ENCODE assay signal across 7 mouse cellular contexts in genomic region chr2:72476486-72477211, GRCm38 (mm10). TPM values are rescaled to one million over a fixed set of nuclear protein-coding genes. Genes with fewer than 3 reads are reported as not detected.
A peak's percentile ranks its signal among the peaks of the same experiment; 100 is the strongest.
DNase-seq lines count a peak whose midpoint lies in the region; ATAC-seq and TF ChIP-seq lines count a peak whose summit lies in the region.

No protein-coding gene starts in this region.

- peaks cover 8% of the 10 kb centered on the region for H3K36me3 ChIP-seq in heart, postnatal 0 days (replicated peaks; ENCODE audit: control insufficient read depth, insufficient read depth, low read length)
- peaks cover 22% of the 10 kb centered on the region for H3K36me3 ChIP-seq in limb, embryonic 14.5 days (ENCODE audit: control insufficient read depth, insufficient read depth, low read length)
- H3K36me3 ChIP-seq in midbrain, postnatal 0 days (ENCODE audit: insufficient read depth, low read length) = no peaks in the 10 kb centered on the region
- no peaks in the 10 kb centered on the region for H3K36me3 ChIP-seq in testis, adult 2 months (ENCODE audit: control insufficient read depth, insufficient read depth, low read length)

- H3K27me3 ChIP-seq in heart, postnatal 0 days (ENCODE audit: control insufficient read depth, insufficient read depth, low read length) = no peaks in the 10 kb centered on the region
- no peaks in the 10 kb centered on the region for H3K27me3 ChIP-seq in limb, embryonic 14.5 days (ENCODE audit: control insufficient read depth, insufficient read depth, low read length)
- peaks cover 11% of the 10 kb centered on the region for H3K27me3 ChIP-seq in midbrain, postnatal 0 days (ENCODE audit: insufficient read depth, low read length)
- no peaks in the 10 kb centered on the region for H3K27me3 ChIP-seq in testis, adult 2 months (ENCODE audit: control insufficient read depth, insufficient read depth, low read length)

- peak; percentile 54 for DNase-seq in MN1 (ENCODE audit: low spot score)
- peak; percentile 37 for DNase-seq in embryo, embryonic 11.5 days (ENCODE audit: low read depth, low spot score)
- peak; percentile 30 for DNase-seq in heart, postnatal 0 days (ENCODE audit: low spot score)
- peak; percentile 29 for DNase-seq in limb, embryonic 14.5 days (ENCODE audit: low spot score)
- DNase-seq in midbrain, postnatal 0 days (ENCODE audit: low spot score) = no peak

- peak overlapping the region; percentile 64 for H3K9ac ChIP-seq in heart, postnatal 0 days (replicated peaks; ENCODE audit: low read depth, low read length)
- H3K9ac ChIP-seq in limb, embryonic 14.5 days (ENCODE audit: low read depth, low read length, severe bottlenecking) = peak overlapping the region; percentile 87
- peak overlapping the region; percentile 56; the same call in 1 of the 2 replicates for H3K9ac ChIP-seq in midbrain, postnatal 0 days (replicated peaks; ENCODE audit: low read length, poor library complexity, severe bottlenecking)

- peaks cover 15% of the 10 kb centered on the region for H3K4me1 ChIP-seq in heart, postnatal 0 days (ENCODE audit: control insufficient read depth, insufficient read depth)
- H3K4me1 ChIP-seq in limb, embryonic 14.5 days (ENCODE audit: control insufficient read depth, insufficient read depth, low read length) = peaks cover 11% of the 10 kb centered on the region
- no peaks in the 10 kb centered on the region; the same call in 1 of the 2 replicates for H3K4me1 ChIP-seq in midbrain, postnatal 0 days (ENCODE audit: insufficient read depth, low read length)
- H3K4me1 ChIP-seq in testis, adult 2 months (ENCODE audit: control insufficient read depth, insufficient read depth, low read length) = peaks cover 5% of the 10 kb centered on the region

- H3K9me3 ChIP-seq in heart, postnatal 0 days (replicated peaks; ENCODE audit: control insufficient read depth, low read length) = no peaks in the 10 kb centered on the region
- H3K9me3 ChIP-seq in limb, embryonic 14.5 days (ENCODE audit: control insufficient read depth, low read length) = no peaks in the 10 kb centered on the region
- no peaks in the 10 kb centered on the region for H3K9me3 ChIP-seq in midbrain, postnatal 0 days (ENCODE audit: low read length)

- peak overlapping the region; percentile 78 for H3K4me3 ChIP-seq in heart, postnatal 0 days (ENCODE audit: low read depth, low read length)
- H3K4me3 ChIP-seq in limb, embryonic 14.5 days (replicated peaks; ENCODE audit: low read length) = peak overlapping the region; percentile 80
- peak overlapping the region; percentile 82 for H3K4me3 ChIP-seq in midbrain, postnatal 0 days (ENCODE audit: low read depth, low read length)
- peak overlapping the region; percentile 89 for H3K4me3 ChIP-seq in testis, adult 2 months (ENCODE audit: control insufficient read depth, low read depth, low read length)

- no peak for TF ChIP-seq EP300 in heart, postnatal 0 days (IDR thresholded peaks at IDR 0.05; ENCODE audit: low read depth)

- under 1% methylated on average over 53 of the region's 53 CpGs for WGBS in heart, postnatal 0 days
- under 1% methylated on average over 53 of the region's 53 CpGs for WGBS in limb, embryonic 14.5 days
- under 1% methylated on average over 53 of the region's 53 CpGs for WGBS in midbrain, postnatal 0 days

- TF ChIP-seq CTCF in heart, postnatal 0 days (IDR thresholded peaks at IDR 0.05; ENCODE audit: low read depth) = no peak
- TF ChIP-seq CTCF in midbrain, postnatal 0 days (IDR thresholded peaks at IDR 0.05) = no peak
- no peak for TF ChIP-seq CTCF in testis, adult 2 months (IDR thresholded peaks at IDR 0.05; ENCODE audit: control insufficient read depth, insufficient read depth, insufficient replicate concordance, low read depth, low read length)

- peak; percentile 41 for ATAC-seq in CD4-positive, CD25-positive, alpha-beta regulatory T cell, adult 4 months
- ATAC-seq in heart, postnatal 0 days (ENCODE audit: insufficient read depth, low read depth) = peak; percentile 73
- ATAC-seq in limb, embryonic 14.5 days (ENCODE audit: low FRiP score, low read depth) = peak; percentile 49
- ATAC-seq in midbrain, postnatal 0 days (ENCODE audit: low FRiP score) = 0 out of 2 replicates have a peak, but pooled peaks have one; percentile 58

- peak overlapping the region; percentile 96 for H3K4me2 ChIP-seq in heart, postnatal 0 days (ENCODE audit: low read depth, low read length)
- H3K4me2 ChIP-seq in limb, embryonic 14.5 days (replicated peaks; ENCODE audit: low read depth, low read length, severe bottlenecking) = peak overlapping the region; percentile 65
- H3K4me2 ChIP-seq in midbrain, postnatal 0 days (ENCODE audit: low read depth, low read length, poor library complexity, severe bottlenecking) = peak overlapping the region; percentile 96

- H3K27ac ChIP-seq in heart, postnatal 0 days (ENCODE audit: low read depth) = peak overlapping the region; percentile 92
- H3K27ac ChIP-seq in limb, embryonic 14.5 days (replicated peaks; ENCODE audit: low read depth, low read length) = peak overlapping the region; percentile 89
- H3K27ac ChIP-seq in midbrain, postnatal 0 days (ENCODE audit: low read depth, low read length) = no peak overlapping the region
- H3K27ac ChIP-seq in testis, adult 2 months (ENCODE audit: control insufficient read depth, insufficient read depth, low read depth, low read length) = peak overlapping the region; percentile 95

- no peak for TF ChIP-seq POLR2A in limb, embryonic 14.5 days (IDR thresholded peaks at IDR 0.05; ENCODE audit: borderline replicate concordance, extremely low read depth, insufficient read depth, insufficient read length)
- TF ChIP-seq POLR2A in testis, adult 2 months (IDR thresholded peaks at IDR 0.05; ENCODE audit: control insufficient read depth, low read depth, low read length) = no peak

RNA-seq across cellular contexts. Expression of gene Cdca7, which starts 0.7 kb away (rescaled TPM):
- polyA plus RNA-seq in CD4-positive, CD25-positive, alpha-beta regulatory T cell, adult 4 months (2017; shearing (Covaris generic)) = 10 to 100 TPM; 30.9 to 39.3 TPM
- total RNA-seq in heart, postnatal 0 days (2014; rRNA removed; ENCODE audit: low replicate concordance) = 7.7 and 20.5 TPM in 2 replicates
- polyA plus RNA-seq in heart, postnatal 0 days (2015; fragmentation: Nextera tagmentation; extraction: Ambion mirVana) = 13.8 and 14.9 TPM in 2 replicates
- 123 and 142 TPM in 2 replicates for polyA plus RNA-seq in limb, embryonic 14.5 days (2012; rRNA removed)
- 126 and 138 TPM in 2 replicates for polyA plus RNA-seq in limb, embryonic 14.5 days (2014; fragmentation: Nextera tagmentation; extraction: Ambion mirVana)
- total RNA-seq in midbrain, postnatal 0 days (2014; rRNA removed) = 4.5 and 14.5 TPM in 2 replicates
- polyA plus RNA-seq in midbrain, postnatal 0 days (2015; fragmentation: Nextera tagmentation; extraction: Ambion mirVana) = 2.5 and 3.2 TPM in 2 replicates
- polyA plus RNA-seq in testis, adult 2 months (2012; rRNA removed) = 6.1 TPM in 2 replicates
